1 mouse cellular context compared by ENCODE assay signal in genomic region chr11:59633037-59633436, GRCm38 (mm10).
TF ChIP-seq lines count a peak whose summit lies in the region.

No protein-coding gene starts in this region.

TF ChIP-seq in CH12.LX, 34 proteins besides CTCF, POLR2A, EP300 and RAD21 (continued from another document):
- TF ChIP-seq CHD2 (IDR thresholded peaks at IDR 0.05; ENCODE audit: low read length), result no peak
- no peak for TF ChIP-seq KAT2A (IDR thresholded peaks at IDR 0.05; ENCODE audit: insufficient replicate concordance, low read length)
- no peak for TF ChIP-seq UBTF (IDR thresholded peaks at IDR 0.05; ENCODE audit: low read depth, low read length)
- TF ChIP-seq GABPA (IDR thresholded peaks at IDR 0.05; ENCODE audit: insufficient replicate concordance, low read depth, low read length), result no peak
- peak; percentile 77 for TF ChIP-seq SMC3 (IDR thresholded peaks at IDR 0.05; ENCODE audit: low read depth, low read length)
- peak; percentile 60; the same call in 1 of the 2 replicates for TF ChIP-seq TBP (conservative IDR thresholded peaks at IDR 0.05; ENCODE audit: low read depth, low read length)
- TF ChIP-seq MAX (IDR thresholded peaks at IDR 0.05; ENCODE audit: low read length), result peak; percentile 20; the same call in 1 of the 2 replicates
- no peak for TF ChIP-seq RCOR1 (conservative IDR thresholded peaks at IDR 0.05; ENCODE audit: low read depth, low read length)
- no peak for TF ChIP-seq ETS1 (conservative IDR thresholded peaks at IDR 0.05; ENCODE audit: low read depth, low read length)
- peak; percentile 57; the same call in 1 of the 2 replicates for TF ChIP-seq IRF4 (IDR thresholded peaks at IDR 0.05; ENCODE audit: low read depth, low read length)
- TF ChIP-seq SIN3A (IDR thresholded peaks at IDR 0.05; ENCODE audit: low read length), result no peak
- TF ChIP-seq ZNF384 (IDR thresholded peaks at IDR 0.05; ENCODE audit: low read depth, low read length), result no peak
- TF ChIP-seq MEF2A (IDR thresholded peaks at IDR 0.05; ENCODE audit: borderline replicate concordance, low read depth, low read length), result peak; percentile 57; the same call in 1 of the 2 replicates
- TF ChIP-seq CHD1 (IDR thresholded peaks at IDR 0.05; ENCODE audit: low read depth, low read length), result no peak
- peak; percentile 19; the same call in 1 of the 2 replicates for TF ChIP-seq BHLHE40 (IDR thresholded peaks at IDR 0.05; ENCODE audit: low read depth, low read length)
- peak; percentile 31; the same call in 1 of the 2 replicates for TF ChIP-seq JUND (conservative IDR thresholded peaks at IDR 0.05; ENCODE audit: low read depth, low read length)
- TF ChIP-seq TCF12 (IDR thresholded peaks at IDR 0.05; ENCODE audit: low read depth, low read length), result peak; percentile 43; the same call in 1 of the 2 replicates
- no peak for TF ChIP-seq USF1 (IDR thresholded peaks at IDR 0.05; ENCODE audit: low read depth, low read length)
- no peak for TF ChIP-seq ZKSCAN1 (IDR thresholded peaks at IDR 0.05; ENCODE audit: borderline replicate concordance, low read depth, low read length)
- TF ChIP-seq MAFK (IDR thresholded peaks at IDR 0.05; ENCODE audit: insufficient replicate concordance, low read length), result no peak
- no peak for TF ChIP-seq E2F4 (IDR thresholded peaks at IDR 0.05; ENCODE audit: insufficient replicate concordance, low read depth, low read length)
